Mouse (Mus musculus): ENCODE measurements around the gene Gm6401.
"Not testable (repeated sequence)": the region's sequence is repeated elsewhere in the genome, so short reads cannot be mapped to it uniquely, and the experiment has no call there.

Gene Gm6401

DNA sequence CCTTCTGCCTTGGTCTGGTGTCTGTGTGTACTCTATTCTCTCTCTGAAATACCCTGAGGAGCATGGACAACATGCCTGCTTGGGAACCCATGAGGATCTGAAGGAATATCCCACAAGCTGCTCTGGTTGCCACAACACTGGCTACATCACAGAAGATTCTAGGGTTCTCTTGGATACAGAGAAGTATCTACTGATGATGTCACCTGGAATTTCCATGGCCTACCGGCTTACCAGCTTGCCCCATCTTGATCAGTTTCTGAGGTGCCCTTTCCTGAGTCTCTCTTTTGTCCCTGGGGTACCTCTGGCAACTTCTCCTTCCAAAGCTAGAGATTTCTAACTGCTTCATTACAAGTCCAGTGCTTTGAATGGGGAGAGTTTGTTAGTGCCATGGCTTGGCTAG, at the start of gene Gm6401:
Gene Gm6401, minus strand, starts transcription at position 101 of the 400 bp plus-strand sequence.
- DNase-seq: not testable (repeated sequence)

- not testable (repeated sequence) for DNase-seq
Observed at GRCm38 (mm10) chr14:41983225-41983624, 15.5 kb upstream of the Gm6401 start, which contains the start of gene Gm3543. Gene Gm3543, minus strand, starts transcription at chr14:41983325.

GRCm38 (mm10) chr14:41968596-41968995, 869 bp upstream of the Gm6401 start:
- DNase-seq: not testable (repeated sequence)

DNA sequence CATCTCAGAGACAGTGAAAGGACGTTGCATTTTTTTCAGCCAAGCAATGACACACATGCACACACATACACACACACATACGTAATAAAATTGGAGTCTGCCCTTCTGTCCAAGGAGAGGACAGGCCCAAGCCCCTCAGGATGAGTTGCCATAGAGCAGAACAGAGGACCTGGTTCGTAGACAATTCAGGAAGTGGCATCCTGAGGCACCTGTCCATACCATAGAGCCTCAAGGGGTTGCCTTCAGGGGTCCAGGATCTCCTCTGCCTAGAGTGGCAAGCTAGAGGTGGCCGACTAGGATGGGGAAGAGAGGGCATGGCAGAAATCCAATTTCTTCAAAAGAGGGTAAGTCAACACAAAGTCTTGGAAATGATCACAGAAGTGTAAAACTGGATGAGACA, 3.6 kb downstream of the Gm6401 start:
- DNase-seq: not testable (repeated sequence)

DNA sequence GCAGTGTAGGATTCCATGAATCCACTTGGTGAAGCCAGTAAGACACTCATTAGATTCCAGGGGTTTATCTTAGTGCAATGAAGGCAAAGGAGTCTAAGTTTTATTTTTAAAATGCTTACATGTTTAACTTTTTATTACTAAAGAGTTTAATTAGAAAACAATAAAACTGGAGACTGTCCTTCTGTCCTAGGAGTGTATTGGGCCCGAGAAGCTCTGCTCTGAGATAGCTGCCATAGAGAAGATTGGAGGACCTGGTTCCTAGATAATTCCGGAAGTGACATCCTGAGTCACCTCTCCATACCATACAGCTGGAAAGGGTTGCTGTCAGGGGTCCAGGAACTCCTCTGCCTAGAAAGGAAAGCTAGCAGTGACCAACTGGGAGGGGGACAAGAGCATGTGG, 24.0 kb downstream of the Gm6401 start, which contains the start of gene 1700024B05Rik:
Gene 1700024B05Rik, plus strand, starts transcription at position 301 of the 400 bp plus-strand sequence.
- DNase-seq: not testable (repeated sequence)

- not testable (repeated sequence) for DNase-seq
Observed at GRCm38 (mm10) chr14:41924649-41925048, 43.1 kb downstream of the Gm6401 start, which contains the start of gene 1700049E17Rik1. Gene 1700049E17Rik1, plus strand, starts transcription at chr14:41924949.

Data from cerebellum, adult 9-10 months (tissue).